Mouse (Mus musculus): ENCODE measurements around the gene Ccnk. TPM values are rescaled to one million over a fixed set of nuclear protein-coding genes. Genes with fewer than 3 reads are reported as not detected.

Gene Ccnk
- total and polyA plus RNA-seq, 3 experiments = 8.7 to 37.6 (median 23.7) TPM

DNA sequence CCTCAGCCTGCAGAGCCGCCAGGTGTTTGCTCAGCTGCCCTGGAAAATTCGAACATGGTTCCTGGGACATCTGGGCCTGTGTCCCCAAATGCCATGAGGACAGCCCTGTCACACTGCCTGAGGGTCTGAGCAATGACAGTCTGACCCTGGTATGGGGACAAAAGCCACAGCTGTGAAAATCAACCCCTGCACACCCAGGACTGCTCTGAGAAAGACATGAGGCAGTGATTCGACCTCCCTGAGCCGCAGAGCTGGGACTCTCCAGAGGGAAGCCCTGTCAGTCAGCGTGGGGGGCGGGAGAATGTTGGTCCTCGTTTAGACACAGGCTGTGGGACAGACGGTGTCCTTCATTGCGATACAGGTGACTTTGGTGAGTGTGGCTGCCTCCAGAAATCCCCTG lies 66.2 kb downstream of the Ccnk start:
- DNase-seq = no peak

DNA sequence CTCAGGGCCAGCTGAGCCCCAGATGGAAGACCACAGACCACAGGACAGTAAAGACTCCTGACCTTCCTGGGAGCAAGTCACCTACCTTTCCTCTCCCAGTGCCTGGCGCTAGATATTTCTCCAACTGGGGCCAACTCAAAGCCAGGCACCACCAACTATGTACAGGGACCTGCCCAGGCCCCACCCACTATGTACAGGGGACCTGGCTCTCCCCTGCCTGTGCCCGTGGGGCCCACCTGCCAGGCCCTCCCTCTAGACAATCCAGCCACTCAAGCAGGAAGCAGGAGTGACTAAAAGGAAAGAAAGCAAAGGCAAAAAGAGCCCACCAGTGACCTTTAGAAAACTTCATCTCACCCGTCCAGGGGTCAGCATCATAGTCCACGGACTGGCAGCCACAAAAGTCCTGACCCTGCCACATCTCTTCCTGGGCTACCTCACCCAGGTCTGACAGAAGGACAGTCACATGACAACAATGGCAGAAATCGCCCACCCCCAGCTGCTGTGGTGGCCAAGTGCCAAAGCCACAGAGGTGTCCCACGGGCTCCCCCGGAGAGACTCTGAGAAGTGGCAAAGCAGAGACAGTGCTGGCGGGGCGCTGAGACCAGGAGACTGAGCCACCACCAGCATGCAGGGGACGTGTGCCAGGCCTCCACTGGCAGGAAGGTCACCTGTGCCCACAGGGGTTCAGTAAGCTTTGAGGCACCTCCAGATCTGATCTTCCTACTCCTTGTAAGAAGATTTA lies 67.6 kb downstream of the Ccnk start:
- DNase-seq = no peak

DNA sequence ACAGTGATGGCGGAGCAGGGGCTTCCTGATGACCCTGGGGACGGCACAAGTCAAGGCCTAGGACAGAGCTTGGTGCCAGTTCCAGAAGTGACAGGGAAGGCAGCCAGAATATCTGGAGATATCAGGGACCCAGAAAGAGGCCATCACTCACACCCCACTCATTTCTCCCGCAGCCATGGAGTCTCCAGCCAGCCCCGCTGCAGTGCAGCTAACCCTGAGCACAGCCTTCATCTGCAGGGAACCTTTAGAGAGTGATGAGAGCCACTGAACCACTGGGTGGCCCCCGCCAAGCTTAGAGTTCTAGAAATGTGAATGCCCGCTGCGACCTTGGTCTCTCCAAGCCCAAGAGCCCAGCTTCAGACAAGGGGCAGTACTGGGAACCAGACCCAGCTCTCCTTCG lies 69.6 kb downstream of the Ccnk start:
- peak; percentile 58 for DNase-seq

DNA sequence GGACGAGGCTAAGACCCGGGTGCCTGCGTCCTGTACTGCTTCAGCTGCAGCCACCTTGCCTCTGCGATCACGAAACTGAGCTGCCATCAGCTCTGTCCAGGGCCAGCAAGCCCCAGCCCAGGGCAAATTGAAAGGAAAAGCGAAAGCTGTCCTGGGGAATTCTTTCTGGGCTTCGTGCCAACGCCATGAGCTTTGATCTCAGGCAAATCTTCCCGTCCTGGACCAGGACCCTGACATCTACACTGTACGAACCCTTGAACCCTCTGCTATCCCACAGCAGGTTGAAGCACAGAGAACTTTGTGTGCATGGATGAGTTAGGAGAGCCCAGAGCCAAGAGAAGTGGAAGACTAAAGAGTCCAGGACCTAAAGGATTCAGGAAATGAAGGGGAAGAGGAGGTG lies 70.1 kb downstream of the Ccnk start:
- DNase-seq = peak; percentile 90

DNA sequence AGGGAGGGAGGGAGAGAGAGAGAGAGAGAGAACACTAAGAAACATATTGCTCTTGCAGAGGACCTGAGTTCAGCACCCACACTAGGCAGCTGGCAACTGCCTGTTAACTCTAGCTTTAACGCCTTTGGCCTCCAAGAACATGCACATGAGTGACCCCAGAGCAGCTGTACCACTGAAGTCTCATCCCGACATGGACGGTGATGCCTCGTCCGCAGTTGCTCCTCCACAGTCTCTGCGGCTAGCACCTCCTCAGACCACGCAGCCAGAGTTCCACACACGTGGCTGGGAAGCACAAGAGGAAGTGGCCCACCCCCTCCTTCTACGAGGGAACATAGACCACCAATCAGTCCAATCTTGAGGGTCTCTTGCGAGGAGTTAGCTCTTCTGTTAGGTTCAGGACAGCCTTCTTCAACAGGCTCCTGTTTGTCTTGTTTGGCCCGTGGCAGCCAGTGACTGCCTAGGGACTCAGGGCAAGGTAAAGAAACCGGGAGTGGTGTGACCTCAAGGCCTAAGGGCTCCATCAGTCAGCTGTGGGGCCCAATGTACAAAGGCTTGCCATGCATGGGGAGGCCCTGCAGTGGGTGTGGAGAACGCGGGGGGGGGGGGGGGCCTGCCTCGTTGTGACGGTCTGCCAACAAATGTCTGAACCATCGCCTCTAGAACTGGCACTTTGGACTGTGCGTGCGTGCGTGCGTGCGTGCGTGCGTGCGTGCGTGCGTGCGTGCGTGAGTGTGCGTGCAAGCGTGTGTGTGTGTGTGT lies 71.8 kb downstream of the Ccnk start:
- DNase-seq = no peak

DNA sequence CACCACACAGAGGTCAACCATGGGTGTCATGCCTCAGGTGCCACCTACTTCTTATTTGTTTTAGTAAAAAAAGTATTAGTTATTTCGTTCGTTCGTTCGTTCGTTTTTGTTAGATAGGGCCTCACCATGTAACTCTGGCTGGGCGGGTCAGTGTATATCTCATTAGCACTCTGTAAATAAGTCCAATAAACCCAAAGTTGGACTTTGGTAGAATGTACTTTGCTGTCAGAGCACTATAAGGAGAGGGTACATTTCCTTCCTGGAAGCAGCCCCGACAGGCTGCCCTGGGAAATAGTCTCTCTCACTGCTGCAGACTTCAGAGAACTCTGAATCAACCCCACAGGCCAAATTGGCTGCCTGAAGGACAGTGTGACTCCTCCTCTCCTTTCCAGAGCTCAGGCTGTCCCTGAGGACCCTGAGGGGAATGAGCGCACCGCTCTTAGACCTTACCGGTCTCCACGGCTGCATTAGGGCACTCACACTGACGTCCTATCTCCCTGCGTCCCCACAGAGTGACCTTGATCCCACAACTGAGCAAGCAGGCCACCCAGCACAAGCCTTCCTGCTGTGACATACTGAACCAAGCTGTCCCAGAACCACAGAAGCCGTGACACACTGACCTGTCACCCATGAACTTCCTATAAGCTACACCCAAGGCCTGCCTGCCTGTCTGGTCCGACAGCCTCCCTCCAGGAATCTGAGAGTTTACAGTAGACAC lies 72.6 kb downstream of the Ccnk start:
- DNase-seq = peak; percentile 71

Other genes with a start within 250 kb of the Ccnk start
- under 1 TPM; 0.20 to 0.59 TPM for gene Bcl11b, start 176.0 kb upstream of the Ccnk start, total RNA-seq (2021)
- gene Bcl11b, start 176.0 kb upstream of the Ccnk start, polyA plus RNA-seq (2012; rRNA removed) = 0.66 and 1.3 TPM in 2 replicates
- gene Setd3, start 265 bp upstream of the Ccnk start, total RNA-seq (2021) = 100 to 1,000 TPM; 109 to 117 TPM
- gene Setd3, start 265 bp upstream of the Ccnk start, polyA plus RNA-seq (2012; rRNA removed) = 9.2 and 11.0 TPM in 2 replicates
- gene Ccdc85c, start 95.8 kb downstream of the Ccnk start, total RNA-seq (2021) = 10 to 100 TPM; 19.0 to 26.9 TPM
- 35.3 and 38.0 TPM in 2 replicates for gene Ccdc85c, start 95.8 kb downstream of the Ccnk start, polyA plus RNA-seq (2012; rRNA removed)
- under 1 TPM; 0.69 to 0.76 TPM for gene Hhipl1, start 126.7 kb downstream of the Ccnk start, total RNA-seq (2021)
- gene Hhipl1, start 126.7 kb downstream of the Ccnk start, polyA plus RNA-seq (2012; rRNA removed) = 0.85 and 1.4 TPM in 2 replicates
- gene Cyp46a1, start 154.8 kb downstream of the Ccnk start, total RNA-seq (2021) = 1 to 10 TPM; 1.0 to 1.6 TPM
- 7.5 and 9.0 TPM in 2 replicates for gene Cyp46a1, start 154.8 kb downstream of the Ccnk start, polyA plus RNA-seq (2012; rRNA removed)
- 10 to 100 TPM; 17.5 to 29.6 TPM for gene Eml1, start 191.4 kb downstream of the Ccnk start, total RNA-seq (2021)
- 13.3 and 13.5 TPM in 2 replicates for gene Eml1, start 191.4 kb downstream of the Ccnk start, polyA plus RNA-seq (2012; rRNA removed)